Mouse (Mus musculus): ENCODE measurements around the gene Mtap.

Gene Mtap

GRCm38 (mm10) chr4:89168877-89169276 lies 32.0 kb downstream of the Mtap start:
- TF ChIP-seq GATA4 (IDR thresholded peaks at IDR 0.05; ENCODE audit: insufficient replicate concordance, low read length), result no peak

GRCm38 (mm10) chr4:89169739-89170138 lies 32.8 kb downstream of the Mtap start:
- TF ChIP-seq GATA4 (IDR thresholded peaks at IDR 0.05; ENCODE audit: insufficient replicate concordance, low read length), result no peak

- TF ChIP-seq GATA4 (IDR thresholded peaks at IDR 0.05; ENCODE audit: insufficient replicate concordance, low read length), result no peak
These were observed 34.0 kb downstream of the Mtap start for GRCm38 (mm10) chr4:89170931-89171330.

- TF ChIP-seq GATA4 (IDR thresholded peaks at IDR 0.05; ENCODE audit: insufficient replicate concordance, low read length), result no peak
These were observed 36.1 kb downstream of the Mtap start for GRCm38 (mm10) chr4:89172873-89173605.

- no peak for TF ChIP-seq GATA4 (IDR thresholded peaks at IDR 0.05; ENCODE audit: insufficient replicate concordance, low read length)
These were observed 40.8 kb downstream of the Mtap start for GRCm38 (mm10) chr4:89177514-89178307.

GRCm38 (mm10) chr4:89180121-89180520 lies 43.2 kb downstream of the Mtap start:
- TF ChIP-seq GATA4 (IDR thresholded peaks at IDR 0.05; ENCODE audit: insufficient replicate concordance, low read length), result no peak

- no peak for TF ChIP-seq GATA4 (IDR thresholded peaks at IDR 0.05; ENCODE audit: insufficient replicate concordance, low read length)
These were observed 44.7 kb downstream of the Mtap start for GRCm38 (mm10) chr4:89181656-89182055.

- no peak for TF ChIP-seq GATA4 (IDR thresholded peaks at IDR 0.05; ENCODE audit: insufficient replicate concordance, low read length)
These were observed 45.6 kb downstream of the Mtap start for GRCm38 (mm10) chr4:89182486-89182885.

GRCm38 (mm10) chr4:89195481-89195880 lies 58.6 kb downstream of the Mtap start:
- TF ChIP-seq GATA4 (IDR thresholded peaks at IDR 0.05; ENCODE audit: insufficient replicate concordance, low read length), result no peak

GRCm38 (mm10) chr4:89197128-89197527 lies 60.2 kb downstream of the Mtap start:
- no peak for TF ChIP-seq GATA4 (IDR thresholded peaks at IDR 0.05; ENCODE audit: insufficient replicate concordance, low read length)

GRCm38 (mm10) chr4:89200806-89201205 lies 63.9 kb downstream of the Mtap start:
- no peak for TF ChIP-seq GATA4 (IDR thresholded peaks at IDR 0.05; ENCODE audit: insufficient replicate concordance, low read length)

- no peak for TF ChIP-seq GATA4 (IDR thresholded peaks at IDR 0.05; ENCODE audit: insufficient replicate concordance, low read length)
These were observed 72.4 kb downstream of the Mtap start for GRCm38 (mm10) chr4:89209310-89209709.

GRCm38 (mm10) chr4:89210314-89210713 lies 73.4 kb downstream of the Mtap start:
- TF ChIP-seq GATA4 (IDR thresholded peaks at IDR 0.05; ENCODE audit: insufficient replicate concordance, low read length), result no peak

- no peak for TF ChIP-seq GATA4 (IDR thresholded peaks at IDR 0.05; ENCODE audit: insufficient replicate concordance, low read length)
These were observed 75.3 kb downstream of the Mtap start for GRCm38 (mm10) chr4:89212178-89212577.

All from liver, adult (tissue).